Mouse (Mus musculus): ENCODE data around the gene Hoxb1.

The Hoxb1 gene

GRCm38 (mm10) chr11:96334998-96335397, 30.6 kb upstream of the Hoxb1 start:
- no peak for DNase-seq

DNA sequence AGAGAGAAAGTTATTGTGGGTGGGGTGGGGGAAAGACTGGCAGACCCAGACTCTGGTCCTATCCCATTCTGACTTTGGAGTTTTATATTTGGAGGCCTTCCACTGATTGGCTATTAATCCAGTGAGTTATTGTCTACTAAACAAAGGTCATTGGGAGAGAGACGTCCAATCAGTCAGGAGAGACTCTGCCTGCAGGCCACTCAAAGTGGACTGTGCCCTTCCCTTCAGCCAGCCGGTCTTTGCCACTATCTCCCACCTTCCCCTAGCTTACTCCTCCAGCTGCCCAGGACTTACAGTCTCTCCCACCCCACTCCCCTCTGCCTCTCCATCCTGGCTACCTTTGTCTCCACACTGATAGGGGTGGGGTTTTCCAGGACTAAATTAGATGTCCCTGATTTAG, 29.0 kb upstream of the Hoxb1 start:
- no peak for DNase-seq

DNA sequence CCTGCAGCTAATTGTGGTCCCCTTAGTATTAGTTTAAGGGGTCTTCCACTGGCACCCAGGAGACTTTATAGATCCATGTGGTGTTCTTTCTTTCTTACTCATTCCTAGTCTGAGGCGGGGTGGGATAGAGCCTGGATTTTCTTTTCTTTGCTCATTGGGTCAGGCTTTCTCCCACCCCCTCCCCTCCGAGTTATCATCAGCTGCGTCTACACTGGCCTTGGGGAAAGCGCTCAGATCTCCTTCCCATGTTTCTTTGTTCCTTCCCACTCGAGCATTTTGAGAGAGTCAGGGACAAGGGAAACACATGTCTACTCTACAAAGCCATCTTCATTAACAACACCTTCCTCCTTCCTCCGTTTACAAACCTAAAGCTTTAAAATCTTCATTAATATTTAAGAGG, 28.5 kb upstream of the Hoxb1 start:
- no peak for DNase-seq

DNA sequence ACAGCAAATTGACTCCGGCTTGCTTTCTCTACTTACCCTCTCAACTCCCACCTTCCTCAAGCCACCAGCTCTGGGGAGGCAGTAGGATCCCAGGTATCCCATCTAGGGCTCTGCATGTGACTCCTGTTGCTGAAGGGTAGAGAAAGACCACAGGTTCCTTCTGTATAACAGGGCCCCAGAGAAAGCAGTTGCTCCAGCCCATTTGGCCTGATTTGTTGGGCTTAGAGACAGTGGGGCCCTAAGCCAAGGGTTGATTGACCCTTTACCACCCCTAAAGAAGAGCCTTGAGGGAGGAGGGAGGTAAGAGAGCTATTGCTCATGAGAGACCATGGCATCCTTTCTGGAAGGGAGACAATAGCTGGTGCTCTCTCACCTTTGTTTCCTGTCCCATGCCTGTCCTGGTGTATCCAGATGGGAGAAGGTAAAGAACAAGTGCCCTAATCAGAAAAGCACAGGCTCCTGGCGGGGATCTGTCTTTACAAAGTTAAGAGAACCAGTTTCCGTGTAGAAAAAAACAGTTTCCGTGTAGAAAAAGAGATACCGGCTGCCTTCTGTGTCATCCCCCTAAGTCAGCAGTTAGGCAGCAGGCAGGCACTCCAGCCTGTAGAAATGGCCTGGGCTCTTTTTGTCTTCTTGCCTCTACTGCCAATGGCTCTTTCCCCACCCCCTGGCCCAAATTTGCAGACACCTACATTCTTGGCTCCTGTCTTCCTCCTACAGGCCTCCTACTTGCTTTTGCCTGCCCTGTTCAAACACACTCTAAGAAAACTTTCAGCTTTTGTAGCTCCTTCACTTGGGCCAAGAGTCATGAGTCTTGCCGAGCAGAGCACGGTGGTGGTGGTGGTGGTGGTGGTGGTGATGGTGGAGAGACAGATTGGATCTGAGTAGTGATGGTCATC, 26.3 kb upstream of the Hoxb1 start:
- no peak for DNase-seq

DNA sequence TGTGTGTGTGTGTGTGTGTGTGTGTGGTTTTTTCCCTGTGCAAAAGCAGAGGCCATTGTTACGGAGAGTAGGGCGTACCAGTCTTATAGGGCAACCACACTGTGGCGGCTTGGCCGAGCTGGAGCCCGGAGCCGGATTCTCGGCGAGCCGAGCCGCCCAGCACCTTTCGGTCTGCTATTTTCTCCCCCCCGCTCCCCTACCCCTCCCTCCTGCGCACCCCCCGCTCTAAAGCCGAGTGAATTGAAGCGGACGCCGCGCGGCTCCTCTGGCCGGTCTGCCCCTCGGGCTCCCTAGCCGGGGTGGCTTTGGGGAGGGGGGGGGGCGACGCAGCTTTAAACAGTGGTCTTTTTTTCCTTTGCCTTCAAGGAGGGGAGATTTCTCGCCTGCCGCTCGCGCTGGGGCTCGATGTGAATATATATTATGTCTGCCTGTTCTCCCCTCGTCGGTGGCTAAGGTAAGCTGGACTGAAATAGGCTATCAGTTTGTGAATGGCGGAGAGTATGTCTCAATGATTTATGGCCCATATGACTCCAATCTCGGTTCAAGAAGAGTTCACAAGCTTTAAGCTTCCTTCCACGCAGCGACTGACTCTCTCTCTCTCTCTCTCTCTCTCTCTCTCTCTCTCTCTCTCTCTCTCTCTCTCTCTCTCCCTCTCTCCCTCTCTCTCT, 24.7 kb upstream of the Hoxb1 start:
- no peak for DNase-seq

DNA sequence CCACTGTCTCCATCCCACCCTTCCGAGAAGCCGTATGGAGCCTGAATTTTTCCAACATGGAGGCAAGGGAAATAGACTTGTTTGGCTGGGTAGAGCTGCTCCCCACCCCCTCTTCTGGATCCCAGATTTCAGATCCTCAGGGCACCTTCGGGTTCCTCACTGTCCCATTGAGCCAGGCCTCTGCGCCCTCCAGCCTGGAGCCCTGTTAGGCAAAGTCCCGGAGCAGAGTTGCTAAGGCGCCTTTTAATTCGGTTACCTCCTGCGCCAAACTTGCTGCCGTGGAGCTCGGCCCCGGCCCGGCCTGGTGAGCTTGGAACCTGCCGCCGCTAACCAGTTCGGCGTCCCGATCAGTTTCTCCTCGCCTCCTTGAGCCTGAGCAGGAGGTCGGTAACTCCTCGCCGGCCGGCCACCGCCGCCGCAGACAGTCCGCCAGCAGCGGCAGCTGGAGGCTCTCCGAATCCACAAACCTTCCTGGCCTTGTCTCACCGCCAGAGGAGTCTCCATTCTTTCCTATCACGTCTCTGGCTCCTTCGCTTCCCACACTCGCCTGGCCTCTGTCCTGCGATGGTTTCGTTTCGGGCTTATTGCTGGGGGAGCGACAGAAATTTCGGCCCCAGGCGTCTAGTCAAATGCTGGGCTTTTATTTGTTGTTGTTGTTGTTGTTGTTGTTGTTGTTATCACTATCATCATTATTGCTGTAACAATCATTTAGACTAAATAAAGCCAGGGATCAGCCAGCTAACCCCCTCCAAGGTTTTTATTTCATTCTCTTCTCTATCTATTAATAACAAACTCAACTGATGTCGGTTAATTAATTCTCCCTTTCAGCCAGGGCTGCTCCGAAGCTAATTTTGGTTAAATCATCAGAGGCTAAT, 23.6 kb upstream of the Hoxb1 start:
- no peak for DNase-seq

DNA sequence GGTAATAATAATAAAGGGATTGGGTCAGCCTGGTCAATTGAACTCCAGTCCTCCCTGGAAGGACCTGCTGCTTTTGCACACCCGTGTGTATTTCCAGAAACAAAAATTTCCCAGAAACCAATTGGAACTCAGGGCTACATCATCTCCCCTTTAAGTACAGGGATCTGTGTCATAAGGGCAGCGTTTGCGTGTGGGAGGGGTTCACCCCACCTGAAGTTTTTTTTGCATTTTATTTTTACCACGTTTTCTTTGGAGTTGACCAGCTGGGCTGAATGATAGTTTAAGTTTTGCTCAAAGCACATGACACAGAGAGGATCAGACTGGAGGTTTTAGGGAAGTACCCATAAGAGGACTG, 23.0 kb upstream of the Hoxb1 start:
- DNase-seq, result no peak

DNA sequence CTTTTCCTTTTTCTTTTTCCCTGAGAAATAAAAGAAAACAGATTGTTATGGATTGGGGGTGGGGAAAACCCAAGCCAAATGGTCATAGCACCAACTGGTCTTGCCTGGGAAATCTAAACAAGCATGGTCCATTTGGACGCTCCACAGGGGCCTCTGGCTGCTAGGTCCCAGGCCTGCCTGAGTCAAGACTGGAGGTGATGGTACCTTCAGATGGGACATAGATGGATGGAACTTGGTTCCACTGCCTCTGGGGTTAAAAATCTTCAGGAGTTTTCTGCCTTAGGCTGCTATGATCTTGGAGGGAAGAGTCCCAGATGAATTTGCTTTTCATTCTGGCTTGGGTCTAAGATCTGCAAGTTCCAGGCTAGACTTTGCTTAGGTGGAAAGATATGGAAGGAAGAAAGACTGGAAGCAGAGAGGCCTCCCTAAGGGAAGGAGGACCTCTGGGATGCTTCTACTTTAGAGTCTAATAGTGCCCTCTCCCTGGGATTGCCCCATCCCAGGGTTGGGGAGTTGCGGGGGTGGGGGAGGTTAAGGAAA, 22.3 kb upstream of the Hoxb1 start:
- DNase-seq, result no peak

DNA sequence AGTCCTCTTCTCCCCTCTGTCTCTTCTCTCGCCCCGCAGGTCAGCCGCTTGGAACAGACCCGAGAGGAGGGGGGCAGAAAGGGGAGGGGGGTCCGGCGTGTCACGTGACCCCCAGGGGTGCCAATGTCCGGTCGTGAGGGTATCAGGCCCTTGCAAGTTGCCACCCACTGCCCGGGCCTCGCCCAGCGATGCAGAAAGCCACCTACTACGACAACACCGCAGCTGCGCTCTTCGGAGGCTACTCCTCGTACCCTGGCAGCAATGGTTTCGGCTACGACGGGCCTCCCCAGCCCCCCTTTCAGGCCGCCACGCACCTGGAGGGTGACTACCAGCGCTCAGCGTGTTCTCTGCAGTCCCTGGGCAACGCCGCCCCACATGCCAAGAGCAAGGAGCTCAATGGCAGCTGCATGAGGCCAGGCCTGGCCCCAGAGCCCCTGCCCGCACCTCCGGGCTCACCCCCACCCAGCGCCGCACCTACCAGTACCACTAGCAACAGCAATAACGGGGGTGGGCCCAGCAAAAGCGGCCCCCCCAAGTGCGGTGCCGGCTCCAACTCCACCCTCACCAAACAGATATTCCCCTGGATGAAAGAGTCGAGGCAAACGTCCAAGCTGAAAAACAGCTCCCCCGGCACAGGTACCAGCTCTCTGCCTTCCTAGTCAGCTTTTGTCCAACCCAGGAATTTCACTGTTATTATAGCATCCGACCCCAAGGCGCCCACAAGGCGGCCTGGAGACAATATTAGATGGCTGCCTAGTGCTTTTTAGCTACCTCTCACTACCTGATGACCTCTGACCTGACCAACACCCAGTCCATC, 21.3 kb upstream of the Hoxb1 start:
- DNase-seq, result no peak

DNA sequence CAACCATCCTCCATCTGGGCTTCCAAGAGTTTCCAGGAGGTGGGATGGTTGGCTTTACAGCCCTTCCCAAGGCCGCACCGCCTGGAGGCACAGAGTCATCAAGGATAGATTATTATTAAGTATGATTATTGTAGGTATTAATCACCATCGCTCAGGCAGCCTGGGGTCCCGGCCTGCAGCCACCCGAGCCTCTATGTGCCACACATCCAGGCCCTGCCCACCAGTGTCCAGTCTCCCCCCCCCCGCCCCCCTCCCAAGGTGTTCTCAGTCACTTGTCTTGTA, 20.7 kb upstream of the Hoxb1 start:
- no peak for DNase-seq

DNA sequence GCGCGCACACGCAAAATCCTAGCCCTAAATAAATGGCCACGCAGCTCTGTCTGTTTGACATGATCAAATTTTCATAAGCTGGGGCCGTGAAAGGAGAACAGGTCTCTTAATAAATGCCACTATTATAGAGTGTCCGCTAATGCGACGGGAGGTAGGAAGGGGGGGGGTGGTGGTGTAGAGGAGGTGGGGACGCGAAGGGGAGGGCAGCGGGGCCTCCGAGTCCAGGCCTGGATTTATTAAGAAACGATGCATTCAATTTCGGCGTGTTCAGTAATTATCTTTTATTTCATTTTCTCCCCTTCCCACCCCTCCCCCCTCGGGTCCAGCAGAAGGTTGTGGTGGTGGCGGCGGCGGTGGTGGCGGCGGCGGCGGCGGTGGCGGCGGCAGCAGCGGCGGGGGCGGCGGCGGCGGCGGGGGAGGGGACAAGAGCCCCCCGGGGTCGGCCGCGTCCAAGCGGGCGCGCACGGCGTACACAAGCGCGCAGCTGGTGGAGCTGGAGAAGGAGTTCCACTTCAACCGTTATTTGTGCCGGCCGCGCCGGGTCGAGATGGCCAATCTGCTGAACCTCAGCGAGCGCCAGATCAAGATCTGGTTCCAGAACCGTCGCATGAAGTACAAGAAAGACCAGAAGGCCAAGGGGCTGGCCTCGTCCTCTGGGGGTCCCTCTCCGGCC, 20.2 kb upstream of the Hoxb1 start:
- no peak for DNase-seq

DNA sequence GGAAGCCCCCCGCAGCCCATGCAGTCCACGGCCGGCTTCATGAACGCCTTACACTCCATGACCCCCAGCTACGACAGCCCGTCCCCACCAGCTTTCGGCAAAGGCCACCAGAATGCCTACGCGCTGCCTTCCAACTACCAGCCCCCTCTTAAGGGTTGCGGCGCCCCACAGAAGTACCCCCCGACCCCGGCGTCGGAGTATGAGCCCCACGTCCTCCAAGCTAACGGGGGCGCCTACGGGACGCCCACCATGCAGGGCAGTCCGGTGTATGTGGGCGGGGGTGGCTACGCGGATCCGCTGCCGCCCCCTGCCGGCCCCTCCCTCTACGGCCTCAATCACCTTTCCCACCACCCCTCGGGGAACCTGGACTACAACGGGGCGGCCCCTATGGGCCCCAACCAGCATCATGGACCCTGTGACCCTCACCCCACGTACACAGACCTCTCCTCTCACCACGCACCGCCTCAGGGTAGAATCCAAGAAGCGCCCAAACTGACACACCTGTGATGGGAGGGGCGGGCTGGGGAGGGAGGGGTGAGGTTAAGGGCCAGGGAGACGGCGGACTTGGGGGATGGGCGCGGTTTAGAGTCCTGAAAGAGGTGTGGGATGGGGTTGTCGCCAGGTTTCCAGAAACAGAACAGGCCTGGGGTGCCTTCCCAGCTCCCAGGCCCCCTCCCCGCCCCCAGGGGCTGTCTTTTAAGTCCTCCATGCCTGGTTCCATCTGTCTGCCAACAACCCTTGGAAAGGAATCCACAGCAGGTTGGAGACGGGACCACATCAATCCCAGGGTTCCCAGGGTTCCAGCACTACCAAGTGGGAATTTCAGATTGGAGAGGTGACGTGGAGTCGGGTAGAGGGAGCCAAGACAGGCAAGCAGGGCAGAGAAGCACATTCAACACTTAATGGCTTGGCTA, 19.4 kb upstream of the Hoxb1 start:
- no peak for DNase-seq

GRCm38 (mm10) chr11:96346916-96347520, 18.5 kb upstream of the Hoxb1 start:
- no peak for DNase-seq

DNA sequence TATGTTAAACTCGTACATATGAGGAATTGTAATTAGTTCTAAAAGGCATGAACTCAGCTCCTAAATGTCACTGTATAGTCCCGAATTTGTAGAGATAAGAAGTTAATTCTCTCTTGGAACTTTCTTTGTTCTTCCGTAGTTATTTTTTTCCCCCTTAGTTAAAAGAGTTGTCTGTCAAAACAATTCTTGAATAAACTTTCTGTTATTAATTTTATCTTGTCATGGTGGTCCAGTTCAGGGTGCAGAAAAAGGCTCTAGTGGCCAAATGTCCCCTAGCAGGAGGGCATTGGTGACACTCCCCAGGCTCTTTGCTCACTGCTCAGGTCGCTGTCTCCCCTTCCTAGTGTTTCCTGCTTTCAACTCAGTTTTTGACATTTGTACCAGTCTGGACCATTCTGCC, 17.8 kb upstream of the Hoxb1 start:
- DNase-seq, result no peak

GRCm38 (mm10) chr11:96348141-96348928, 17.2 kb upstream of the Hoxb1 start:
- no peak for DNase-seq

- no peak for DNase-seq
These were observed 16.6 kb upstream of the Hoxb1 start for GRCm38 (mm10) chr11:96348988-96349387.

- DNase-seq, result no peak
These were observed 15.8 kb upstream of the Hoxb1 start for GRCm38 (mm10) chr11:96349491-96350340.

GRCm38 (mm10) chr11:96350341-96350624, 15.3 kb upstream of the Hoxb1 start, which contains the start of gene Hoxb2:
Gene Hoxb2, plus strand, starts transcription at chr11:96350525.
- no peak for DNase-seq

DNA sequence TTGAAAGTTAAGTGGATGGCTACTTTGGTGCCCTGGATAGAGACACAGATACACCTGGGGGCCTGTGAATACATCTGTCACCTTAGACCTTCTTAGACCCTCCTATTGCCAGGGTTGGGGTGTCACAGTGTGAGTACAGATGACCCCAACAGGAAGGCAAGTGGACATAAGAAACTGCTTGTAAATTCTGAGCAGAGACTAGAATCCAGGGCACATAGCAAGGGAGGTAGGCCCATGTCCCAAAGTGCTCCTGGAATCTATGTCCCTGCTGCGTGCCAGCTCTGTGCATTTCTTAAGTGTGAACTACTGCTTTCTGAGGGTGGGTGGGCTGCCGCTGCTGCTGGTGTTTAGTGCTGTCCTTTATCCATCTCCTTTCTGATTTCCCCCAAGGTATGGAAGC, 14.8 kb upstream of the Hoxb1 start:
- DNase-seq, result no peak
